Mouse (Mus musculus) lung, adult 2 months (tissue): ENCODE results near the gene Cdc42ep4.

ENCODE experiments used
- CTCF ChIP-seq: fragments of 200-500 bp; IDR thresholded peaks from 2 replicates; pipeline ENCODE4 v1.5.1; 2011; ENCODE audit warnings: mild to moderate bottlenecking, low read length, control low read depth; ENCODE audit not compliant: insufficient read depth
- POLR2A ChIP-seq: fragments of 200-500 bp; IDR thresholded peaks from 2 replicates; pipeline ENCODE4 v1.6.1; 2011; ENCODE audit warnings: low read depth, mild to moderate bottlenecking, control low read depth, low read length, borderline replicate concordance; ENCODE audit errors: extremely low read depth

GRCm38 (mm10) chr11:113784656-113785396, 33.1 kb upstream of the Cdc42ep4 start:
- TF ChIP-seq CTCF (no peak), POLR2A (no peak)
